Mouse (Mus musculus): Measurements from ENCODE around the gene Cpa3. TPM values are rescaled to one million over a fixed set of nuclear protein-coding genes. Genes with fewer than 3 reads are reported as not detected.

Cpa3 gene
- total RNA-seq, 2 experiments from 2014 or later = 1.2 TPM; not detected in 1

Small RNA genes lying within 50 kb of the gene (microRNA-seq; reads per million reads assigned to microRNA genes)
- 0 to 0.40 reads per million in 2 experiments for gene Mir7007

Other genes starting within 250 kb of the Cpa3 start
- 10 to 100 TPM; 17.0 to 18.9 TPM for gene Hps3, start 206.9 kb downstream of the Cpa3 start, total RNA-seq (2021)
- gene Hltf, start 184.4 kb downstream of the Cpa3 start, total RNA-seq (2021) = 10 to 100 TPM; 20.9 to 22.5 TPM
- gene Gyg, start 86.9 kb downstream of the Cpa3 start, total RNA-seq (2021) = 10 to 100 TPM; 41.8 to 48.6 TPM
- gene Cpb1, start 33.6 kb upstream of the Cpa3 start, total RNA-seq (2021) = not detected
- not detected for gene Agtr1b, start 125.0 kb upstream of the Cpa3 start, total RNA-seq (2021)

Measured in layer of hippocampus, postnatal 25 days (tissue).